Mouse (Mus musculus): ENCODE results near the gene Cacng6. TPM values are rescaled to one million over a fixed set of nuclear protein-coding genes. Genes with fewer than 3 reads are reported as not detected.
"Not testable (repeated sequence)": the region's sequence is repeated elsewhere in the genome, so short reads cannot be mapped to it uniquely, and the experiment has no call there.

Gene Cacng6
- 1 to 10 TPM; 7.9 to 9.0 TPM for total RNA-seq (2021)

DNA sequence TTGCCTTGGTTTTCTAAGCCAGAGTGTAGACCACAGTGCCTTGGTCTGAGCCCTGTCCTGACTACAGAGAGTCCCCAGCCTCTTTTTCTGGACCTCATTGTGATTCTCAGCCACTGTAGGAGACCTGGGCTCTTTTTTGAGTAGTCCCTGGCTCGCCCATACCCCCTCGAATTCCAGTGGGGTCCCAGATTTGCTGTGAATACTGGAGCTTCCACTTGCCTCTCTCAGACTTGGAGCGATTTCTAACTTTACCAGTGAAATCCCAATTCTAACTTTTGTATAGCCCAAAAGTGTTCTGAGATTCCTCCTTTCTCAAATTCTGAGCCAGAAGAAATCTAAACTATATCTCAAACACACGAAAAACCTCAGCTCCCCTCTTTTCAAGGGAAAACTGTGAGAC, at the start of gene Cacng6:
TSS of gene Cacng6 (plus strand) at position 301 of the 400 bp plus-strand sequence.
- DNase-seq, result no peak

DNA sequence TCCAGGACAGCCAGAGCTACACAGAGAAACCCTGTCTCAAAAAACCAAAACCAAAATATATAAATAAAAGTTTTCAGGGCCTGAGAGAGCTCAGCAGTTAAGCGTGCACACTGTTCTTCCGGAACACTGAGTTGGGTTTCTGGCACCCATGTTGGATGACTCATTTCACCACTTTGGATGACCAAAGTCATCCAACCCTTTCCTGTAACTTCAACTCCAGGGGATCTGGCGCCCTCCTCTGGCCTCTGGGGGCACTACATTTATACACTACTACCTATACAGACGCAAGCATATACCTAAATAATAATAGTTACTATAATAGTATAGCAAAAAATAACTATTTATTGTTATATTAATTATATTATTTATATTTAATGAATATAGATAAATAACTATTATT, 47.2 kb upstream of the Cacng6 start:
- peak; percentile 80 for DNase-seq

DNA sequence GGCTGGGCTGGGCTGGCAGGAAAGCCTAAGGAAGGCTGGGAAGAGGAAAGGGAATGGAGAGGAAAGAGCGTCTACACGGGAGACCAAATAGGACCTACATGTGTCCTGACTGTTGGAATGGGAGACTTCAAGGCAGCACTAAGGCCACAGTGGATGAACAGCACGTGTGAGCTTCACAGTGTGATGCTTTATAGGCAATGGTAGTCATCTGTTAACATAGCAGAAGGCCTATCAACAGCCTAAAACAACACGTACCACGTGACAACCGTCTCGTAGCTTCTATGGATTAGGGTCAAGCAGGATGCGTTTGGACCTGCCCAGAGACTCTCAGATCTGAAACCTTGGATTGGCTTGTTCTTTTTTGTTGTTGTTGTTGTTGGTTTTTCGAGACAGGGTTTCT, 41.9 kb upstream of the Cacng6 start:
- DNase-seq, result no peak

DNA sequence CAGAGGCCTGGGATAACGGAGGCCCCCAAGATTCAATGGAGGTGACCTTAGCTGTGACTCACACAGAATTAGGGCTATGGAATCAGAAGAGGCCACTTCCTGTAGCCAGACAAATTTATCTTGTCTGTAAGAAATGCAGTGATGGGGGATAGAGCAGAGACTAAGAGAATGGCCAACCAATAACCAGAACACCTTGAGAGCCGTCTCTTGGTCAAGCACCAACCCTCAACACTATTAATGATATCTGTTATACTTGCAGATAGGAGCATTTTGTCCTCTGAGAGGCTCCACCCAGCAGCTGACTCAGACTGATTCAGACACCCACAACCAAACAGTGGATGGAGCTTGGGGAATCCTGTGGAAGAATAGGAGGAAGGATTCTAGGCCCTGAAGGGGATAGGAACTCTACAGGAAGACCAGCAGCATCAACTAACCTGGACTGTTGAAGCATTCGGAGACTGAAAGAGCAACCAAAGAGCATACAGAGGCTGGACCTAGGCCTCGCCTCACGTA, 39.1 kb upstream of the Cacng6 start:
- DNase-seq, result no peak

DNA sequence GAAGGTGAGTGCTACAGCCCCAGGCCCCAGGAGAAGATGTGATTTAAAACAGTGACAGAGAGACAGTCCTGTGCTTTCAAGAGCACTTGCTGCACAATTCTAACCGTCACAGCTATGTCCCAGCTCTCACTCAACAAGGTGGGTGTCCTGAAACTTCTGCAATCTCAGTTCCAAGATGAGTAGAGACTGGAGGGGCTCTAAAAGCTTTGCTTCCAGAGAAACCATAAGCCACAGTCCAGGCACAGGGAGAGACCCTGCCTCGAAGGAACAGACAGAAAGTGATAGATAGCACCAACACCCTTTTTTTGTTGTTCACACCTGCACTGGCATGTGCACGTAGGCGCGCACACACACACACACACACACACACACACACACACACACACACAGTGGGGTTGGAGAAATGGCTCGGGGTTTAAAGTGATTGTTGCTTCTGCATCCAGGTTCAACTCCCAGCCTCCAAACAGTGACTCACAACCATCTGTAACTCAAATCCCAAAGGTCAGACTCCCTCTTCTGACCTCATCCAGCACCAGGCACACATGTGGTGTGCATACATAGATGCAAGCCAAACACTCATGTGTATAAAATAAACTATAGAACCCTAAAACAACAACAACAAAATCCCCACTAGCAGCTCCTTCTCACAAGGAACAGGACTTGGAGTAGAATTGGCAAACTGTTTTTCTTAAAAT, 37.8 kb upstream of the Cacng6 start:
- no peak for DNase-seq

DNA sequence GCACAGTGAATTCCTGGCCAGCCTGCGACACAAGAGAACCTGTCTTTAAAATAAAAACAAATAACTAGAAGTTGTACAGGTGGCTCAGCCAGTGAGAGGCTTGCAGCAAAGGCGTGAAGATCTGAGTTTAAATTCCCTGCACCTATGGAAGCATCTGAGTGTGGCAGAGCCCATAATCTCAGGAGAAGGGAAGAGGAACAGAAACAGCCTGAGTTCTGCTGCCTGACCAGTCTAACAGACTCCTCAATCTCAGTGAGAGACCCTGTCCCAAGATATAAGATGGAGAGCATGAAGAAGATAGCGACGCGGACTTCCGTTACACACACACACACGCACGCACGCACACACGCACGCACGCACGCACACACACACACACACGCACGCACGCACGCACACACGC, 36.2 kb upstream of the Cacng6 start:
- DNase-seq, result no peak

DNA sequence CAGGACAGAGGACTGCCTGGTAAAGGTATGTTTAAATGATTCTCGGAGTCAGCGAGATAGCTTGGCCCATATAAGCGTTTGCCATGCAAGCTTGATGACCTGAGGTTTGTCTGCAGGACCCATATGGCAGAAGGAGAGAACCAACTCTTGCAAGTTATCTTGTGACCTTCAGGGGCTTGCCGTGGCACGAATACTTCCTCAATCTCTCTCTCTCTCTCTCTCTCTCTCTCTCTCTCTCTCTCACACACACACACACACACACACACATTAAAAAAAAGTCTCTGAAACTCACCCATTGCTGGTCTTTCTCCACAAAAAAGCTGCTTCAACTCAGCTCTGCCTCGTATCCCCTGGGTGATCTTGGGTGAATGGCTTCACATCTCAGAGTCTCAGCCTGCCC, 35.1 kb upstream of the Cacng6 start:
- no peak for DNase-seq

DNA sequence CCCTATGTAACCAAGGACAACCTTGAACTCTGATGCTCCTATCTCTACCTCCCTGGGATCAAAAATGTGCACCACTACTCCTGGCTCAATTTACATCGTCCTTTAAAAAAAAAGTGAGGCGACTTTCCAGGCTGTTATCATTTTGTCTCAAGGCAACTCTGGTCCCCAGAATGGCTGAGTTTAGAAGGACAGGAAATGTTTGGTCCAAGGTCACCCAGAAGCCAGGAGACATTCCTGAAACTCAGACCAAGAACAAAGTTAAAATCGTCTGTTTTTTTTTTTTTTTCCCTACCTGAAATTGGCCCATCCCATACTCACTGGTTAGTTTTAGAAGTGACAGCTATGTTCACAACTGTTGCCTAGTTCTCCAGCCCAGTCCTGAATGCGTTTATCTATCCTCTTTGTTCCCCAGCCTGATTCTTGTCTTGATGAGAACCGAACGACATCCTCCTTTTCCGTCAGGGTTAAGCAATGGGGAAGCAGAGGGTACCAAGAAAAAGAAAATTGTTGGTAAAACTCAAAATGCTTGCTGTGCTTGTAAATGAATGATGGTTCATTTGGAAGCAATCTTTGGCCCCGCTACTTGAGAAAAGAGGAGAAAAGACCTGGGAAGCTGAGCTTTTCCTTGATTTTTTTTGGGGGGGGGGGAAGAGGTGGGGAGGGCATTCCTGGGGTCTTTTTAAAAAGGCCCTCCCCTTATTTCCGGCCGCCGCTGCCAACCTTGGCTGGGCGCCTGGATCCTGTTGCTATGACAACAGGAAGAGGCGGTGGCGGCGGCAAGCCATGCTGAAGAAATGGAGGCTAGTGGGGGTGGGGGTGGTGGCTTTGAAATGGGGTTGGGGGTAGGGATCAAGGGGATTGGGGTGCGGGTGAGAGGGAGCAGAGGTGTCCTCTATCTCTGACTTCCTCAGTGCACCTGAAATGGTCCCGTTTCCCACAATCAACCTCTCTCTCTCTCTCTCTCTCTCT, 34.3 kb upstream of the Cacng6 start:
- DNase-seq, result peak; percentile 75

DNA sequence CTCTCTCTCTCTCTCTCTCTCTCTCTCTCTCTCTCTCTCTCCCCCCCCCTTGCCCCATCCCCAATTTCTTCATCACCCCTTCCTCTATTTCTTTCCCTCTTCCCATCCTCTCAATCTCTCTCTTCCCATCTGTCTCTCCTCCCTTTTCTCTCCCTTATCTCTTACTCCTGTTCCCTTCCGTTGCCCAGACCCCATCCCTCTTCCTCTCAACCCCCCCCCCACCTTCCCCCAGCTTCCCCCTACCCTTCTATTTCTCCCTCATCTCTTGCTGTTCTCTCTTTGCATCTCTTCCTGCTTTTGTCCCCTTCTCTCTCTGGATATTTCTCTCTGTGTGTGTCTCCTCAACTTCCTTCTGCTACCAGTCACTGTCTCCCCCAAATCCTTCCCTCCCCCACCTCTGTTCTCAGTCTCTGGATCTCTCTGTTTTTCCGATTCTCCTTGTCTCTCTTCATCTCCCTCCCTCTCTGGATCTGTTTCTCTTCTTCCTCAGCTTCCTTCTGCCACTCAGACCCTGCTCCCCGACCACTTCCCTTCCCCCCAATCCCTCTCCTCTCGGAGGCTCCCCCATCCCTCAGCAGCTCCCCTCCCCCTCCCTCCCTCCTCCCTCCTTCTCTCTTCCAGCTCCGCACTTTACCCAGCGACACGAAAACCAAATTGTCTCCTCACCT, 33.4 kb upstream of the Cacng6 start, which contains the start of gene Cacng8:
TSS of gene Cacng8 (plus strand) at position 271 of the 668 bp plus-strand sequence.
- DNase-seq, result no peak

DNA sequence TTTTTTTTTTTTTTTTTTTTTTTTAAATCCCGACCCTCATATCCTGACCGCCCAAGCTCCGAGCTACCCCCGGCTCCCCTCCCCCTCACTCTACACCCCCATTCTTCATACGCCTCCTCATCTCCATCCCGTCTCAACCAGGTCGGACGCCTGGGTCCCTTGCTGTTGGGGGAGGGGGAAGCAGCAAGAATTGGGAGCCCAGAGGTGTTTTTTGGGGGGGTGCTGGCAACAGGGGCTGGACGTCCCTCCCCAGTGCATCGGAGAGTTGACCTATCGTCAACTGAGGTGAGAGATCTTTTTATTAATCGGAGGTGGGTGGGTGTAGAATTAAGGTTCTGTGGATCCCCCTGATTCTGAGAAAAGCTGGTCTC, 32.9 kb upstream of the Cacng6 start:
- no peak for DNase-seq

DNA sequence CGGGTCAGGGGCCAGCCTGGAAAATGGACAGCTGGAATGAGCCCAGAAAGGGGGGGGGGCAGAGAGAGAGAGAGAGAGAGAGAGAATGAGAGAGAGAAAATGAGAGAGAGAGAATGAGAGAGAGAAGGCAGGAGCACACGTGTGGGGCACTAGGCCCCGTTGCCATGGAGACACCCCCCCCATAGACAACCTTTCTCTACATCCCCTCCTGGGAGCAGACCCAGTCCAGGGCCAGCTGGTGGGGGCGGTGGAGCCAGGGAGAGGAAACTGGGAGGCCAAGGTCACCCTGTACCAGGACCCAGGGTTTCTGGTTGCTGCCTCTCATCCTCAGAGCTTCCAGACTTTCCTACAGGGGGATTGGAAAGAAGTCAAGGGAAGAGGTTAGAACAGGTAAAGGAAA, 32.2 kb upstream of the Cacng6 start:
- DNase-seq, result no peak

DNA sequence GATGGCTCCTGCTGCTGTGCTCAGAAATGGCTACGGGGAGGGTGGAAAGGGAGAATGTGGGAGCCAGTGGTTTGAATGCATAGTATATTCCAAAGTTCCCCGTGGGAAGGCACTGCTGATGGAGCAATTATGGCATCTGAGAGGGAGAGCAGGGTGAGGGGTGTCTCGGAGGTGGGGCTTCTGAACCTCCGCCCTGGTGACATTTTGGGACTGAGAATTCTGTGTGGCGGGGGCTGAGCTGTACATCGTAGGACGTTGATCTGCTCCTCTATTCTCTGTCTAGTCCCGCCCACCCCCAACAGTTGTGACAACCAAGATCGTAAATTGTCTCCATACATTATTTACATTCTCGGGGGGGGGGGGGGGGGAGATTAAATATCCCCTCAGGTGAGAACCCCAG, 26.6 kb upstream of the Cacng6 start:
- DNase-seq, result no peak

DNA sequence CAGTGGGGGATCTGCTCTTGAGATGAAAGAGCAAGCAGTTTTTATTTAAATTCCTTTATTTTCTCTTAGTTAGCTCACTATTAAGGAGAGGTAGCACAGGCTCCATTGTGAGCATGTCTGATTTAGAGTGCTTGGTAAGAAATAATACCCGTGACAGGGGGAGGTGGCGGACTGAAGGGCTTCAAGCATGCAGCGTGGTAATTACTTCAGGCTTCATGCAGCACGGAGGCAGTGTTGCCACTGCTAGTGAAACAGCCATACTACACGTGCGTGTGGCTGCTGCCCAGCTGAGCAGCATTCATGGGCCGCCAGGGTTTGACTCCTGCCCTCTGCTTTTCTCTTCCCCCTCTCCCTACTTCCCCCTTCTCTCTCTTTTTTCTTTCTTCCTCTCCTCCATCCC, 26.2 kb upstream of the Cacng6 start:
- no peak for DNase-seq

DNA sequence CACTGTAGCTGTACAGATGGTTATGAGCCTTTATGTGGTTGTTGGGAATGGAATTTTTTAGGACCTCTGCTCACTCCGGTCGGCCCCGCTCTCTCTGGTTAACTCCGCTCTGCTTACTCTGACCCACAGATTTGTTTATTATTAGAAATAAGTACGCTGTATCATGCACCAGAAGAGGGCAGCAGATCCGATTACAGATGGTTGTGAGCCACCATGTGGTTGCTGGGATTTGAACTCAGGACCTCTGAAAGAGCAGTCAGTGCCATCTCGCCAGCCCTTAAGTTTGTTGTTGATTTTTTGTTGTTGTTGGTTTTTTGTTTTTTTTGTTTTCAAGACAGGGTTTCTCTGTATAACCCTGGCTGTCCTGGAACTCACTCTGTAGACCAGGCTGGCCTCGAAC, 25.6 kb upstream of the Cacng6 start:
- DNase-seq, result not testable (repeated sequence)

DNA sequence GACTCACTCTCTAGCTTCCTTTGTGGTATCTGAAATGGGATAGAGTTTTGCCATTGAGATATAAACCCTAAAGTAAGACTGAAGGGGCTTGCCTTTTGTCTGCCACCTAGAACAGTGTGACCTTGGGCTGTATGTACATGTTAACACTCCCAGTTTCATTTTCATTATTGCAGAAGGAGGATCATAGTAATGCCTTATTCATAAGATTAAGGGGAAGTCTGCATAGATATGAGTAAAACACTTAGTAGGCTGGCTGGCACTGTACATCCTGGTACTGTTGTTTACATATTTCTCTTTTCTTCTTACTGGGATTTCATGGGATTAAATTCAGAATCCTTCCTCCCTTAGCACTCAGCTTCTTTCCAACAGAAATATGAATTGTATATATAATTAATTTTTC, 24.1 kb upstream of the Cacng6 start:
- no peak for DNase-seq

DNA sequence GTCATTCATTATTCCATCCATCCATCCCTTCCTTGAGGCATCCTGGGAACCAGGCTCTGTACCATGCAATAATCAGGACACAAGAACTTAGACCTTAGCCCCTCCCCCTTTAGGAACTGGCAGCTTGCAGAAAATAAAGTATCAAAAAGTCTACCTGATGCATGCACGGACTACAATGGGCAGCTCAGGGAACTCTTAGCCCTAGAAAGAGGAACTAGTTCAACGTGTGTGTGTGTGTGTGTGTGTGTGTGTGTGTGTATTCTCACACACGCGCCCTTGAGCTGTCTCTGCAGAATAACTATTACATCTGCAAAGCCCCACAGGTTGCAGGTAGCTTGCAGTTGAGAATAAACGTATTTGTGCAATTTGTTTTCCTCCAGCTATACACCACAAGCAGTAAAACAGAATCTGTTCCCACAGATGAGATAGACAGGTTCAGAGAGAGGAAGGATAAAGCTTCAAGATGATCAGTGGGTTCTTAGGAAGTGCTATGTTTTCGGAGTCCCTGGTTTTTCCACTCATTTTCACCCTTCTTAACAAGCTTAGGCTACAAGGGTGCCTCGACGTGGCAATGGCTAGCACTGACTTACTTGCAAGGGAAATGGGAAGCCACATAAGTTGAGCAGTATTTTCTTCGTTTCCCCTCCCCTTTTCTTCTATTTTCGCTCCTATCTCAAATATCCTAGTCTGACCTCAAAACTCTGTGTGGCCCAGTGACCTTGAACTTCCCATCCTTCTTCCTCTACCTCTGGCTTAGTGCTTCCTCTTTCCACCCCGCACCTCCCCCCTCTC, 14.1 kb upstream of the Cacng6 start:
- no peak for DNase-seq

DNA sequence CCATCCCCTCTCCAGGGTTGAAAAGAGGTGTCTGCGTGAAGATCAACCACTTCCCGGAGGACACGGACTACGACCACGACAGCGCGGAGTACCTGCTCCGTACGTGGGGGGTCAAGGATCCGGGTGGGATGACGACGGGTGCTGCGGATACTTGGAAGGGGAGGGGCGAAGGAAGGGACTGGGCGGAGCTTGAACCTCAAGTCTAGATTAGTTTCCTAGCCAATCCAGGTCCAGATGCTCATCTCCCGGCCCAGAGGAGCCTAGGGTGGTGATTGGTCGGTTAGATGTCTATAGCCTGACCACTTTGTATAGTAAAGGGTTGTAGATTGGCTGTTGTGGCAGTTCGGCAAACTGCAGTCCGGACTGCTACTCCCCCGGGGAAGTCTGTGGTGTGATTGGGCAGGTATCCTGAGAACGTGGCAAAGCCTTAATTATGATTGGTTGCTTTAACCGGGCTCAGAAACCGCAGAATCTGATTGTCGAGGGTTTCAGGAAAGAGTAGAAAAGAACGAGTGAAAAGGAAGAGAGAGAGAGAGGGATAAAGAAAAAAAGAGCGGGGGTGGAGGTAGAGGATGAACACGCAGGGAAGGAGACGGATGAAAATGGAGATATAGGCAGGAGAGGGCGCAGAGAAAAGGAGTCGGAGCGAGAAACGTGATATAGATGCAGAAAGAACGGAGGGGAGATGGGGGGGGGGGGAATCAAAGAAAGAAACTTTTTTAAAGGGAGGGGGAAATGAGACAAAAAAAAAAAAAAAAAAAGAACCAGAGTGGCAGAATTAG, 12.6 kb upstream of the Cacng6 start:
- DNase-seq, result no peak

DNA sequence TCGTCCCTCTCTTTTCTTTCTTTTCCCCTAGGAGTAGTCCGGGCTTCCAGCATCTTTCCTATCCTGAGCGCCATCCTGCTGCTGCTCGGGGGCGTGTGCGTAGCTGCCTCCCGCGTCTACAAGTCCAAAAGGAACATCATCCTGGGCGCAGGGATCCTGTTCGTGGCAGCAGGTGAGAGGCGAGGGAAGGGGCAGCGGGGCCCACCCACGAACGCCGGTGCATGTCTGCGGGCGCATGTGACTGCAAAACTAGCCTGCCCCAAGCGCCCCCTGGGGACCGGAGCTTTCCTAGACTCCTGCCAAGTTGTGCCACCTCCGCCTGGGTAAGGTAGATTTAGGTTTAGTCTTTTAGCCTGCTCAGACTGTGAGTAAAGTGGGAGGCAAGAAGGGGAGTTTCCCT, 12.0 kb upstream of the Cacng6 start:
- DNase-seq, result peak; percentile 37

DNA sequence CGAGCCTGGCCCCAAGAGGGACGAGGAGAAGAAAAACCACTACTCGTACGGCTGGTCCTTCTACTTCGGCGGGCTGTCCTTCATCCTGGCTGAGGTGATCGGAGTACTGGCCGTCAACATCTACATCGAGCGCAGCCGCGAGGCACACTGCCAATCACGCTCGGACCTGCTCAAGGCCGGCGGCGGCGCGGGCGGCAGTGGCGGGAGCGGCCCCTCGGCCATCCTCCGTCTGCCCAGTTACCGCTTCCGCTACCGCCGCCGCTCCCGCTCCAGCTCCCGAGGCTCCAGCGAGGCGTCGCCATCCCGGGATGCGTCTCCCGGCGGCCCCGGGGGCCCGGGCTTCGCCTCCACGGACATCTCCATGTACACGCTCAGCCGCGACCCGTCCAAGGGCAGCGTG, 9.1 kb upstream of the Cacng6 start:
- peak; percentile 39 for DNase-seq

DNA sequence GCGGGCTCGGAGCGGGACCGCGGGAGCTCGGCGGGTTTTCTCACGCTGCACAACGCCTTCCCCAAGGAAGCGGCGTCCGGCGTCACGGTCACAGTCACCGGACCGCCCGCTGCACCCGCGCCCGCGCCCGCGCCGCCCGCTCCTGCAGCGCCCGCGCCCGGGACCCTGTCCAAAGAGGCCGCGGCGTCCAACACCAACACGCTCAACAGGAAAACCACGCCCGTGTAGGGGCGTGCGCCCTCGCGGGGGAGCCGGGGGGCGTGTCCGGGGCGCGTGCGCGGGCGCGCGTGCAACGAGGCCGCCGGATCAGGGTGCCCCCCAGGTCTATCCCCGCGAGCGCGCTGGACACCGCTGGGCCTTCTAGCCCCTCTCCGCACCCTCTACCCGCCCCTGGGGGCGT, 8.6 kb upstream of the Cacng6 start:
- peak; percentile 36 for DNase-seq

DNA sequence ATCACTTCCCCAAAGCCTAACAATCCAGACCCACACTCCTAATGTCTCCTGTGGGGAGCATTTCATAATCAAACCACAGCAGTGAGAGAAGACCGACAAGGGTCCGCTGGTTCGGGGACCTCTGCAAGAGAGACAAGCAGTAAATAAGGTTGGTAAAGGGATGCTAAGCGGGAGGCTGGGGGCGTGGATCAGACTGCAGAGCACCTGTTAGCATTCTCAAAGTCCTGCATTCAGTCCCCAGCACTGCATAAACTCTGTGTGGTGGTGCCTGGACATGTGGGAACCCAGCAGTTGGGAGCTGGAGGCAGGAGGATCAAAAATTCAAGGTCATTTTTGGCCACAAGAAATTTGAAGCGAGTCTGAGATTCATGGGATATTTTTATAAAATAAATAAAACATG, 4.1 kb upstream of the Cacng6 start:
- no peak for DNase-seq

All from heart, postnatal 4 days (tissue).